Mouse (Mus musculus) intestine, embryonic 16.5 days (tissue): ENCODE data around the gene Clstn3. TPM values are rescaled to one million over a fixed set of nuclear protein-coding genes. Genes with fewer than 3 reads are reported as not detected.
"Not testable (repeated sequence)": the region's sequence is repeated elsewhere in the genome, so short reads cannot be mapped to it uniquely, and the experiment has no call there.

Experiments used
- ATAC-seq: fragments of 200-750 bp; cut with Nextera tagmentation; 2 replicates; pipeline ENCODE4 v1.8.0; 2017; ENCODE audit warnings: moderate TSS enrichment, moderate library complexity
- H3K27ac ChIP-seq: fragments of 300-500 bp; sonication (generic); 2 replicates; pipeline ENCODE4 v1.5.1; 2014; ENCODE audit warnings: mild to moderate bottlenecking, low read length
- H3K27me3 ChIP-seq: fragments of 300-500 bp; sonication (generic); replicated peaks from 2 replicates; pipeline ENCODE4 v1.6.1; 2014; ENCODE audit warnings: low read length, control low read depth, mixed read lengths; ENCODE audit not compliant: control insufficient read depth, insufficient read depth
- H3K36me3 ChIP-seq: fragments of 300-500 bp; sonication (generic); 2 replicates; pipeline ENCODE4 v1.6.1; 2014; ENCODE audit warnings: low read length, control low read depth; ENCODE audit not compliant: control insufficient read depth, insufficient read depth
- H3K4me1 ChIP-seq: fragments of 300-500 bp; sonication (generic); 2 replicates; pipeline ENCODE4 v1.6.1; 2014; ENCODE audit warnings: low read length, control low read depth, mixed read lengths; ENCODE audit not compliant: control insufficient read depth, insufficient read depth
- H3K4me2 ChIP-seq: fragments of 300-500 bp; sonication (generic); 2 replicates; pipeline ENCODE4 v1.6.1; 2014; ENCODE audit warnings: low read depth, low read length, control low read depth
- H3K4me3 ChIP-seq: fragments of 300-500 bp; sonication (generic); 2 replicates; pipeline ENCODE4 v1.5.1; 2014; ENCODE audit warnings: mild to moderate bottlenecking, low read length
- H3K9ac ChIP-seq: fragments of 300-500 bp; sonication (generic); 2 replicates; pipeline ENCODE4 v1.6.1; 2014; ENCODE audit warnings: low read depth, low read length
- H3K9me3 ChIP-seq: fragments of 300-500 bp; sonication (generic); 2 replicates; pipeline ENCODE4 v1.6.1; 2016; ENCODE audit warnings: low read length, control low read depth; ENCODE audit not compliant: control insufficient read depth
- WGBS: fragments of 180-500 bp; shearing (Covaris S2); extraction: QIAGEN DNeasy Blood & Tissue Kit; methylation state at CpG from one replicate; pipeline ENCODE4 v1.1.7; 2014; 5-methylcytosine and 5-hydroxymethylcytosine counted together
- polyA plus RNA-seq: library from polyadenylated mRNA; unstranded; fragments of >200 nt; fragmentation: Nextera tagmentation; extraction: Ambion mirVana; gene quantifications from 2 replicates; pipeline ENCODE4 v1.2.1, GENCODE M21; 2015

Gene Clstn3
- 3.5 and 4.1 TPM in 2 replicates for polyA plus RNA-seq

DNA sequence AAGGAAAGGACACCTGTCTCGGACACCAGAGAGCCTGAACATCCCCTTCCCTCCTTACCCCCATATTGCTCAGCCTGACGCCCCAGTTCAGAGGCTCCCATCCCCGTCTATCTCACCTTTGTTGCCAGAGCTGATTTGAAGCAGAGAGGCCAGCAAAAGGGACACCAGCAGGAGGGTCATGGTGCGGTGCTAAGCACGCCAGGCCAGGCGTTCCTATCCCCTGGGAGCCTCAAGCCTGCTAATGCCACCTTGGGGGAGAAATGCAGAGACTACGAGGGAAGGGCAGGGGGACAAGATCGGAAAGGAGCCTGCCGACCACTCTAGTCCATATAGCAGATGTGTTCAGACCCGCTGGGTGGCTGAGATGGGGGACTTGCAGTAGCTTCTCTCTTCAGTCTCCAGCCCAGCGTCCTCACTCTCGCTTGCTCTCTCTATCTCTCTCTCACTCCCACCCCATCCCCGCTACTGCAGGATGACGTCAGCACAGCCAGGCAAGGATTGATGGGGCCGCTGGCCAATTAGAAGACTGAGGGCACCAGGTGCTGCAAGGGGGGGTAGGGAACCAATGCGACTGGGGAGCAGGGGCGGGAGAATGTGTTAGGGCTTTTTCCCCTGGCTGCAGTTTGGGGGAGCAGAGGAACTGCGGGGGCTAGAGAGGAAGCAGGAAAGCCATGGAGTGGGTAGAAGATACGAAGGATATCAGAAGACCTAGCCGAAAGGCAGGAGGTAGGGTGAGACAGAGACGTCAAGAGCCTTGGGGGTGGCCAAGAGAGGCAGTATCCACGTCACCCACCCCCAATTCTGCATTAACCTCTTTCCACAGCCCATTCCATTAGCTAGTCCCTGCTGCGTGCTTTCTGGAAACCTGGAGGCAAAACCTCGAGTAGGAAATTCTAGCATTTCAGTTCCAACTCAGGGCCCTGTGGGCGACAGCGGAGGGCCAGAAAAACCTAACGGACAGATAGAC lies at the start of gene Clstn3:
Gene Clstn3 (minus strand): TSS at position 490 of the 967 bp plus-strand sequence.
- 9% methylated on average over 27 of the region's 27 CpGs for WGBS
- 0 out of 2 replicates have a peak, but pooled peaks cover 3% of the 10 kb centered on the region for H3K4me1 ChIP-seq
- ATAC-seq: peak; percentile 96

DNA sequence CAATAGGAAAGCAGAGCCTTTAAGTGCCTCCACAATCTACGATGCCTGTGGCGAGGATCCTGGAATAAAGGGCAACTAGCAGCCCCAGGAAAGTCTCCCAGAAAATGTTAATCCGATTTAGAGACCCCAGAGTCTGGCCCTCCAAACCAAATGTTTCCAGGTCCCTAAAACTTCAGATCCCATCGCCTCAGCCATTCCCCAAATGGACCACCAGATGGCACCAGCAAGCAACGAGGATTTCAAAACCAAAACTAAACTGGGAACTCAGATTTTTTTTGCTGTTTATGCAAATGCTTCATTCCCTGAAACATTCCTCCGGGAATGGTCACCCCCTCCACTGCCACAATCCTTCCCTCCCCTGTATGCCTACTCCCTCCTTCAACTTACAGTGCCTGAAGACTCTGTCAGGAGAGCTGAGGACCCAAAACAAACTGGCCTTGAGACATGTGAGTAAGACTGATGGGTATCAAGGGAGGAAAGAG lies 47.8 kb upstream of the Clstn3 start, which contains the start of gene C1ra:
Gene C1ra (plus strand): TSS at position 51 of the 482 bp plus-strand sequence.
- peak within 1 kb of the TSS; percentile 29; the same call in 1 of the 2 replicates for H3K4me3 ChIP-seq
- H3K36me3 ChIP-seq: no peaks in the 10 kb centered on the region
- H3K27ac ChIP-seq: no peak within 1 kb of the TSS
- H3K4me1 ChIP-seq: no peaks in the 10 kb centered on the region
- 8% methylated on average over 6 of the region's 6 CpGs for WGBS
- peak; percentile 31; the same call in 1 of the 2 replicates for ATAC-seq
- no peaks in the 10 kb centered on the region for H3K9me3 ChIP-seq
- no peaks in the 10 kb centered on the region for H3K27me3 ChIP-seq
- peak within 1 kb of the TSS; percentile 48 for H3K9ac ChIP-seq
- peak within 1 kb of the TSS; percentile 68 for H3K4me2 ChIP-seq

More for the DNA sequence above, at the start of gene Clstn3:
- Histone ChIP-seq H3K27me3 (no peaks in the 10 kb centered on the region), H3K9me3 (no peaks in the 10 kb centered on the region), H3K4me2 (peak within 1 kb of the TSS; percentile 92), H3K9ac (peak within 1 kb of the TSS; percentile 64), H3K36me3 (no peaks in the 10 kb centered on the region), H3K27ac (no peak within 1 kb of the TSS), H3K4me3 (peak within 1 kb of the TSS; percentile 53)

DNA sequence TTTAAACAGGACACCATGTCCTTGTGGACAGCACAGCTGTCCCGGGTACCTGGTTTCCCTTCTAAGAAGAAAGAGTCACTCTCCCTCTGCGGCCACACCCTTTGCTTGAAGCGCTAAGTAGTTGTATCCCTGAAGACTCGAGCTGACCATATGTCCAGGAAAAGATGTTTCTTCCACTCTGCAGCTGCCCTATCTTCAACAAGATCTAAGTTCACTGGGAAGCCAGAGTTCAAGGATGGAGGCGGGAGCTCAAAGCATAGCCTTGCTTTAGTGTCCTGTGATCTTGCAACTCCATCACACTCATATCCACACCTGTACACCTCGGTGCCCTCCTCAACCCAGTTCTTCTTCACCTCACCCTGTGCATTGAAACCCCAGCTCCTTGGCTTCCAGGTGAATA lies 47.3 kb upstream of the Clstn3 start:
- no peak overlapping the region for H3K9ac ChIP-seq
- H3K36me3 ChIP-seq: no peaks in the 10 kb centered on the region
- H3K4me2 ChIP-seq: no peak overlapping the region
- no peak overlapping the region for H3K4me3 ChIP-seq
- peak; percentile 44; the same call in 1 of the 2 replicates for ATAC-seq
- no peak overlapping the region for H3K27ac ChIP-seq
- no peaks in the 10 kb centered on the region for H3K4me1 ChIP-seq
- WGBS: 57% methylated on average over 6 of the region's 6 CpGs
- no peaks in the 10 kb centered on the region for H3K27me3 ChIP-seq
- no peaks in the 10 kb centered on the region for H3K9me3 ChIP-seq

DNA sequence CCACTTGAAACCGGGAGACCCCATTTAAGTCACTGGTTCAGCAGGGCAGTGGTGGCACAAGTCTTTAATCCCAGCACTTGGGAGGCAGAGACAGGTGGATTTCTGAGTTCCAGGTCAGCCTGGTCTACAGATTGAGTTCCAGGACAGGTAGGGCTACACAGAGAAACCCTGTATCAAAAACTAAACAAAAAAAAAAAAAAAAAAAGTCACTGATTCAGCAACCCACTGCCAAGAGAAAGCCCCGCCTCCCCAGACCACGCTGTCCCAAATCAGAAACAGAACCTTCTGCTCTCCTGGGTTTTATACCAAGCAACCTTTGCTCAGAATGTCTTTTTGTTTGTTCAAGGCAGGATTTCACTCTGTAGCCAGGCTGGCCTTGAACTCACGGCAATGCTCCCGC lies 44.6 kb upstream of the Clstn3 start:
- ATAC-seq, H3K4me2 ChIP-seq, H3K4me1 ChIP-seq, H3K9me3 ChIP-seq, H3K27ac ChIP-seq, H3K9ac ChIP-seq, H3K36me3 ChIP-seq, H3K4me3 ChIP-seq, H3K27me3 ChIP-seq: not testable (repeated sequence)
- 84% methylated on average over 5 of the region's 5 CpGs for WGBS

DNA sequence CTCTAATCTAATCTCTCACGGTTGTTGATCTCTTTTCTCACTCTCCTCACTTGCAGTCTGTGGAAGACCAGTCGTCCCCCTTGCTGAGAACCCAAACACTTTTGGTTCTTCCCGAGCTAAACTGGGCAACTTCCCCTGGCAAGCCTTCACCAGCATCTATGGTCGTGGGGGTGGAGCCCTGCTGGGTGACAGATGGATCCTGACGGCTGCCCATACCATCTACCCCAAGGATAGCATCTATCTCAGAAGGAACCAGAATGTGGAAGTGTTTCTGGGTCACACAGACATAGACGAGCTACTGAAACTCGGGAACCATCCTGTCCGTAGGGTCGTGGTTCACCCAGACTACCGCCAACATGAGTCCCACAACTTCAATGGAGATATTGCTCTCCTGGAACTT lies 43.7 kb upstream of the Clstn3 start:
- Histone ChIP-seq H3K4me1 (no peaks in the 10 kb centered on the region), H3K36me3 (no peaks in the 10 kb centered on the region), H3K4me3 (no peak overlapping the region), H3K9me3 (no peaks in the 10 kb centered on the region), H3K4me2 (no peak overlapping the region), H3K27me3 (no peaks in the 10 kb centered on the region), H3K27ac (no peak overlapping the region), H3K9ac (no peak overlapping the region)
- WGBS: 82% methylated on average over 10 of the region's 10 CpGs
- ATAC-seq: no peak

DNA sequence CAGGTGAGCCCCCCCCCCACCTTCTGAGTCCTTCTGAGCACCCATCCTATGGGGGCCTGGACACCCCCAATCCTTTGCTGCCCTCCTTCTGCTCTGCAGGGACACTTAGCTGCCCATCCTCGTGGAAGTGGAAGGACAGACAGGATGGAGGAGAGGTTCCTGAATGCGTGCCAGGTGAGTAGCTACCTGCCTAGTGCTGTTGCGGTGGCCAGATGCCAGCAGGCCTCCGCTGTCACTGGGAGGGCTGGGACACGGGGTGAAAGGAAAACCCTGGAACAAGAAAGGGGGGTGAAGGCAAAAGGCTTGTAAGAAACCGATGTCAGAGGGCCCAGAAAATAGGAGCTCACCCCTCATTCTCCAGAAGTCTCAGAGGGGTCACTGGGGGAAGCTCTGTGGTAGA lies 42.4 kb upstream of the Clstn3 start:
- no peak overlapping the region for H3K9ac ChIP-seq
- no peaks in the 10 kb centered on the region for H3K9me3 ChIP-seq
- H3K27me3 ChIP-seq: no peaks in the 10 kb centered on the region
- H3K4me2 ChIP-seq: no peak overlapping the region
- H3K4me3 ChIP-seq: no peak overlapping the region
- H3K36me3 ChIP-seq: no peaks in the 10 kb centered on the region
- ATAC-seq: no peak
- WGBS: 87% methylated on average over 6 of the region's 6 CpGs
- H3K4me1 ChIP-seq: no peaks in the 10 kb centered on the region
- H3K27ac ChIP-seq: no peak overlapping the region

DNA sequence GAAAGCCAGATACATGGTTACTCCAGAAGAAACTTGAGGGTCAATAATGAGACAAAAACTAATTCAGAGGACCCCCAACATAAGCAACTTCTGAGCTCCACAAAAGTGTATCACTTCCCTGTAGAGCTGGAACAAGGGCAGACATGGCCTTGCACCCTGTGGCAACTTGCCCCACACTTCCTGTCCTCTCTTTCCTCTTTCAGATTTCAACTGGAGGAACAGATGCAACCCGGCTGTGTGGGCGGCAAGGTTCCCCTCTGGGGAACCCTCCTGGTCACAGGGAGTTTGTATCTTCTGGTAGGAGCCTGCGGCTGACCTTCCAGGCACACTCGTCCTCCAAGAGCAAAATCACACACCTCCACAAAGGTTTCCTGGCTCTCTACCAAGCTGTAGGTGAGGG lies 40.4 kb upstream of the Clstn3 start:
- no peak overlapping the region for H3K4me3 ChIP-seq
- ATAC-seq: no peak
- WGBS: 62% methylated on average over 4 of the region's 4 CpGs
- H3K36me3 ChIP-seq: no peaks in the 10 kb centered on the region
- H3K9ac ChIP-seq: no peak overlapping the region
- H3K27me3 ChIP-seq: no peaks in the 10 kb centered on the region
- no peak overlapping the region for H3K27ac ChIP-seq
- no peaks in the 10 kb centered on the region for H3K9me3 ChIP-seq
- H3K4me2 ChIP-seq: no peak overlapping the region
- no peaks in the 10 kb centered on the region for H3K4me1 ChIP-seq

DNA sequence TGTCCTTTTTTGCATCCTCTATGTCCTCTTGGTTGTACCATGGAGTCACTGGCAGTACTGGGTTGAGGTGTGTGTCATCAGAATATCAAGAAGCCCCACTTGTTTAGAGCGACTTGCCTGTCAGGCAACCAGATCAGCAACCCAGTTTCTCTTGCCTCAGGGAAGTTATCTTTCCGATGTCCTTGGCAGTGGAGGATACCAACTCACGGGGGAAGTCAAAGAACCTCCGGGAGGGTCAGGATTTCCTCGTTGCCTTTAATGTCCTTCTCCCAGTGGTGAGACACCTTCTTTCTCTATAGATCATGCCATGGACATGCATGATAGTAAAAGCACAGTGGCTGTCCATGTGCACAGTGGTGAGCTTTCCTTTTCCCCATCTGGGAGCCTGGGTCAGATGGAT lies 37.4 kb upstream of the Clstn3 start:
- Histone ChIP-seq H3K4me3 (no peak overlapping the region), H3K9ac (no peak overlapping the region), H3K36me3 (no peaks in the 10 kb centered on the region), H3K27ac (no peak overlapping the region), H3K27me3 (no peaks in the 10 kb centered on the region), H3K4me1 (no peaks in the 10 kb centered on the region), H3K9me3 (no peaks in the 10 kb centered on the region), H3K4me2 (no peak overlapping the region)
- 85% methylated on average over 5 of the region's 5 CpGs for WGBS
- no peak for ATAC-seq

DNA sequence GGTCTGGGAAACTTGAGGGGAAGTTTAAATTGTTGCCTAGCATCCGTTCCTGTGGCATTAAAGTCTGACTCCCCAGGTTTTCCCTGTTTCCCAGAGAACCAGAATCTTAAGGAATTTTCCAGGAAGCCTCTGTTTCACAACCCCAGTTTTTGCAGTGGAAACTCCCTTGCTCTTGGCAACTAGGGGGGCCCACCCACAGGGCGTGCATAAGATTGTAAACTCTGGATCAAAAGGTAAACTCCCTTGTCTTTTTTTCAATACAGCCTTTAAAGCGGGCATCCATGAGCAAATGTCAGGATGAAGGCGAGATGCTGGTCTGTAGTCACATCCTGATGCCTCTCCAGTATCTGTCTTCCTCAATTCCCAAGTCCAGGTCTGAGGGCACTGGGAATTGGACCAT lies 36.9 kb upstream of the Clstn3 start:
- ATAC-seq: no peak
- Histone ChIP-seq H3K27me3 (no peaks in the 10 kb centered on the region), H3K4me2 (no peak overlapping the region), H3K4me1 (no peaks in the 10 kb centered on the region), H3K27ac (no peak overlapping the region), H3K36me3 (no peaks in the 10 kb centered on the region), H3K9me3 (no peaks in the 10 kb centered on the region), H3K9ac (no peak overlapping the region), H3K4me3 (no peak overlapping the region)
- 79% methylated on average over 4 of the region's 4 CpGs for WGBS
